Mouse (Mus musculus): ENCODE measurements around the gene Hps1. TPM values are rescaled to one million over a fixed set of nuclear protein-coding genes. Genes with fewer than 3 reads are reported as not detected.
A peak's percentile ranks its signal among the peaks of the same experiment; 100 is the strongest.

The Hps1 gene
- polyA plus RNA-seq, 1 experiment from 2014 or later: 19.5 TPM

DNA sequence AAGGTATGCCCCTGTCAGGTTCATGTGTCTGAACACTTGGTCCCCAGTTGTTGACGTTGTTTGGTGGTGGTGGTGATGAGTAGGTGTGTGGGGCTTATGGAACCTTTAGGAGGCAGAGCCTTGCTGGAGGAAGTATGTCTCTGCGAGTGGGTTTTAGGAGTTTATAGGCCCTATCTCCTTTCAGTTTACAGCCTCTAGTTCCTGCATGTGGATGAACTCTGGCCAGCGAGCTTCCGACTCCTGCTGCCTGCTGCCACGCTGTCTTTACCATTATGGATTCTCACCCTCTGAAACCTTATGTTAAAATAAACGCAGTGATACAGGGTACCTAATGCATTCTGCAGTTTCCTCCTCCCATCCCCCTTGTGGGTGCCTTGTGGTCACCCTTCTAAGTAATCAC, 40.0 kb downstream of the Hps1 start:
- H3K4me2 ChIP-seq: no peak overlapping the region
- no peak overlapping the region for H3K9ac ChIP-seq (ENCODE audit: low read depth, low read length)
- no peak overlapping the region for H3K4me3 ChIP-seq (ENCODE audit: low read depth, low read length)
- H3K27ac ChIP-seq (ENCODE audit: low read depth, low read length): no peak overlapping the region
- no peak for DNase-seq (ENCODE audit: low spot score)
- peaks cover 20% of the 10 kb centered on the region for H3K4me1 ChIP-seq (replicated peaks; ENCODE audit: control insufficient read depth, insufficient read depth, low read length)
- H3K9me3 ChIP-seq (ENCODE audit: control insufficient read depth, low read length): no peaks in the 10 kb centered on the region
- WGBS: 77% methylated on average over 6 of the region's 6 CpGs
- H3K36me3 ChIP-seq (ENCODE audit: control insufficient read depth, insufficient read depth, low read length): no peaks in the 10 kb centered on the region
- H3K27me3 ChIP-seq (replicated peaks; ENCODE audit: control insufficient read depth, insufficient read depth, low read length): no peaks in the 10 kb centered on the region
- ATAC-seq (replicated peaks; ENCODE audit: low FRiP score): no peak

GRCm38 (mm10) chr19:42737753-42738152, 42.0 kb downstream of the Hps1 start:
- no peak for DNase-seq (ENCODE audit: low spot score)
- Histone ChIP-seq H3K4me2 (no peak overlapping the region), H3K27ac (ENCODE audit: low read depth, low read length) (no peak overlapping the region), H3K9me3 (ENCODE audit: control insufficient read depth, low read length) (no peaks in the 10 kb centered on the region), H3K4me3 (ENCODE audit: low read depth, low read length) (no peak overlapping the region), H3K4me1 (replicated peaks; ENCODE audit: control insufficient read depth, insufficient read depth, low read length) (peaks cover 12% of the 10 kb centered on the region), H3K27me3 (replicated peaks; ENCODE audit: control insufficient read depth, insufficient read depth, low read length) (no peaks in the 10 kb centered on the region), H3K36me3 (ENCODE audit: control insufficient read depth, insufficient read depth, low read length) (no peaks in the 10 kb centered on the region), H3K9ac (ENCODE audit: low read depth, low read length) (no peak overlapping the region)
- no peak for ATAC-seq (replicated peaks; ENCODE audit: low FRiP score)
- 68% methylated on average over 9 of the region's 9 CpGs for WGBS

GRCm38 (mm10) chr19:42734982-42735381, 44.8 kb downstream of the Hps1 start:
- H3K4me1 ChIP-seq (replicated peaks; ENCODE audit: control insufficient read depth, insufficient read depth, low read length): peaks cover 6% of the 10 kb centered on the region
- no peak overlapping the region for H3K27ac ChIP-seq (ENCODE audit: low read depth, low read length)
- no peaks in the 10 kb centered on the region for H3K9me3 ChIP-seq (ENCODE audit: control insufficient read depth, low read length)
- WGBS: 56% methylated on average over 5 of the region's 5 CpGs
- no peaks in the 10 kb centered on the region for H3K36me3 ChIP-seq (ENCODE audit: control insufficient read depth, insufficient read depth, low read length)
- H3K27me3 ChIP-seq (replicated peaks; ENCODE audit: control insufficient read depth, insufficient read depth, low read length): no peaks in the 10 kb centered on the region
- ATAC-seq (replicated peaks; ENCODE audit: low FRiP score) (no peak), DNase-seq (ENCODE audit: low spot score) (no peak)
- H3K9ac ChIP-seq (ENCODE audit: low read depth, low read length): no peak overlapping the region
- no peak overlapping the region for H3K4me2 ChIP-seq
- H3K4me3 ChIP-seq (ENCODE audit: low read depth, low read length): no peak overlapping the region

DNA sequence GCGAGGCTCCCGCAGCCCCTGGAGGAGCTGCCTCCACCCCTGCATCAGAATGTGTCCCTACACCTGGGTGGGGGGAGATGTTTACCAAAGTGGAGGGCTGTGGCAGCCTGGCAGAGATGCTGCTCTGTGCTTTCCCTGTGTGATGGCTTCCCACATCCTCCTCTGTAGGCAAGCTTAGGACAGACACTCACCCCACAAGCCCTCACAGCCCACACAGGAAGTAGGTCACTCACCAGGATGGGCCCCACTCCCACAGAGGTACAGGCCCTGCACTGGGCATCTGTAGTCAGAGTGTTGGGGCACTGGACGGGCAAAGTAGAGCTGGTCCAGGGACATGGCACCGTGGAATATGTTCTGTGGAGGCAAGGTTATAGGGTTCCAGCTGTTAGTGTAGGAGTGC, 52.4 kb downstream of the Hps1 start:
- no peaks in the 10 kb centered on the region for H3K27me3 ChIP-seq (replicated peaks; ENCODE audit: control insufficient read depth, insufficient read depth, low read length)
- no peaks in the 10 kb centered on the region for H3K36me3 ChIP-seq (ENCODE audit: control insufficient read depth, insufficient read depth, low read length)
- H3K27ac ChIP-seq (ENCODE audit: low read depth, low read length): no peak overlapping the region
- DNase-seq (ENCODE audit: low spot score) (no peak), ATAC-seq (replicated peaks; ENCODE audit: low FRiP score) (no peak)
- 73% methylated on average over 4 of the region's 4 CpGs for WGBS
- no peak overlapping the region for H3K4me2 ChIP-seq
- 0 out of 2 replicates have a peak, but pooled peaks cover 4% of the 10 kb centered on the region for H3K4me1 ChIP-seq (replicated peaks; ENCODE audit: control insufficient read depth, insufficient read depth, low read length)
- H3K9me3 ChIP-seq (ENCODE audit: control insufficient read depth, low read length): no peaks in the 10 kb centered on the region
- no peak overlapping the region for H3K4me3 ChIP-seq (ENCODE audit: low read depth, low read length)
- no peak overlapping the region for H3K9ac ChIP-seq (ENCODE audit: low read depth, low read length)

GRCm38 (mm10) chr19:42726766-42727165, 53.0 kb downstream of the Hps1 start:
- Histone ChIP-seq H3K36me3 (ENCODE audit: control insufficient read depth, insufficient read depth, low read length) (no peaks in the 10 kb centered on the region), H3K27me3 (replicated peaks; ENCODE audit: control insufficient read depth, insufficient read depth, low read length) (no peaks in the 10 kb centered on the region), H3K27ac (ENCODE audit: low read depth, low read length) (no peak overlapping the region), H3K4me1 (replicated peaks; ENCODE audit: control insufficient read depth, insufficient read depth, low read length) (0 out of 2 replicates have a peak, but pooled peaks cover 7% of the 10 kb centered on the region), H3K9ac (ENCODE audit: low read depth, low read length) (no peak overlapping the region), H3K9me3 (ENCODE audit: control insufficient read depth, low read length) (no peaks in the 10 kb centered on the region), H3K4me2 (no peak overlapping the region), H3K4me3 (ENCODE audit: low read depth, low read length) (no peak overlapping the region)
- ATAC-seq (replicated peaks; ENCODE audit: low FRiP score): no peak
- no peak for DNase-seq (ENCODE audit: low spot score)
- WGBS: 88% methylated on average over 10 of the region's 10 CpGs

DNA sequence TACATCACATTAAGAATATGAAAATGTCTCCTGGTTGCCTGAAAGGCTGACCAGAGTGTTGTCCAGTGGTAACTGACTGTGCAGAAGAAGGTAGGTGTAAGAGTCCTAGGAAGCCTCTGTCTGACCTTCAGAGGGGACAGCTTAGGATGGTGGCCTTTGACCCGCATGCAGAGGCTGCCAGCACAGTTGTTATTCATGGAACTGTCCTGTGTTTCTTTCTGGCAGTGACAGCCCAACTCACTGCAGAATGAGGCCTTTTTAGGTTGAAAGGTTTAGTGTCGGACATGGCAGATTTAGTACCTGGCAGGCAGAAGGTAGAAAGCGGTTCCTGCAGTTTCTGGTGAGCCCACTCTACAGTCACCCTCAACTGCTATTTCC, 53.8 kb downstream of the Hps1 start:
- Histone ChIP-seq H3K4me3 (ENCODE audit: low read depth, low read length) (no peak overlapping the region), H3K36me3 (ENCODE audit: control insufficient read depth, insufficient read depth, low read length) (no peaks in the 10 kb centered on the region), H3K4me2 (no peak overlapping the region), H3K9me3 (ENCODE audit: control insufficient read depth, low read length) (no peaks in the 10 kb centered on the region), H3K27me3 (replicated peaks; ENCODE audit: control insufficient read depth, insufficient read depth, low read length) (no peaks in the 10 kb centered on the region), H3K9ac (ENCODE audit: low read depth, low read length) (no peak overlapping the region), H3K27ac (ENCODE audit: low read depth, low read length) (no peak overlapping the region), H3K4me1 (replicated peaks; ENCODE audit: control insufficient read depth, insufficient read depth, low read length) (0 out of 2 replicates have a peak, but pooled peaks cover 7% of the 10 kb centered on the region)
- DNase-seq (ENCODE audit: low spot score) (no peak), ATAC-seq (replicated peaks; ENCODE audit: low FRiP score) (no peak)
- 88% methylated on average over 3 of the region's 3 CpGs for WGBS

DNA sequence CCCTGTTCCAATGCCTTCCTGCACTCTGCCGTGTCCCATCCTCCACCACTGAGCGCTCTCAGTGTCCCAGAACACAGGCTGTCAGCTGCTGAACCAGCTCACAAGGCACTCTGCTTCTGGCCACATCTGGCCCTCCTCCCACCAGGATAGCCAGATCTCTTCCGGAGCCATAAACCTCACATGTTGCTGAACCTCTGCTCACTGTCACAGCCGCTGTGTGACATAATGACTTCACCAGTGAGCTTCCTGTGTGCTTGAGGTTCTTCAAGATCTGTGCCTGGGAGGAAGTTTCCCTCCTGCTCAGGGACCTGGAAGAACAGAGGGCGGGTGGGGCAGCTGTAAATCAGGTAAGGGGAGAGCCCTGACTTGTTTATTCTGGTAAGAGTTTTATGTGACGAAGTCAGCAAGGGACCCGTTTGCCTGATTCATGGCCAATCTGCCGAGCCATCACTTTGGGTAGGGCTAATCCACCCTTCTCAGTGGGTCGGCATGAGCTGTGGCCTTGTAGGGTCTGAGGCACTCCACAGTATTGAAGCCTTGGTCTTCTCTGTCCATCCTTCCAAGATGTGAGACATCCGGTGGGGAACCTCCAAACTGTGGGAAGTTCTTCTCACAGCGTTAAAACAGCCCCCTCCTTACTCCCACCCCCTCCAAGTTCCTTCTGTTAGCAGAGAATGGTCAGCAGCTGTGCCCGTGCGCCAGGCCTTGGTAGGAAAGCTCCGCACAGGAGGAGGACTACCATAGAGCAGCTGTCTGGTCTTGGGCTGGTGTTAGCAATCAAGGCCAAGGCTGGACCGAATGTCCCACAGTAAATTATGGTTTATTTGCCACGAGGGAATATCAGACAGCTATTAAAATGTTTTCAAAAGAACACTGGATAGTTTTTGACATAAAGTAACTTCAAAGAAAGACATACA, 54.5 kb downstream of the Hps1 start:
- ATAC-seq (replicated peaks; ENCODE audit: low FRiP score) (no peak), DNase-seq (ENCODE audit: low spot score) (no peak)
- Histone ChIP-seq H3K36me3 (ENCODE audit: control insufficient read depth, insufficient read depth, low read length) (no peaks in the 10 kb centered on the region), H3K4me1 (replicated peaks; ENCODE audit: control insufficient read depth, insufficient read depth, low read length) (0 out of 2 replicates have a peak, but pooled peaks cover 7% of the 10 kb centered on the region), H3K27me3 (replicated peaks; ENCODE audit: control insufficient read depth, insufficient read depth, low read length) (no peaks in the 10 kb centered on the region), H3K9ac (ENCODE audit: low read depth, low read length) (no peak overlapping the region), H3K4me2 (no peak overlapping the region), H3K4me3 (ENCODE audit: low read depth, low read length) (no peak overlapping the region), H3K27ac (ENCODE audit: low read depth, low read length) (no peak overlapping the region), H3K9me3 (ENCODE audit: control insufficient read depth, low read length) (no peaks in the 10 kb centered on the region)
- WGBS: 51% methylated on average over 16 of the region's 16 CpGs

DNA sequence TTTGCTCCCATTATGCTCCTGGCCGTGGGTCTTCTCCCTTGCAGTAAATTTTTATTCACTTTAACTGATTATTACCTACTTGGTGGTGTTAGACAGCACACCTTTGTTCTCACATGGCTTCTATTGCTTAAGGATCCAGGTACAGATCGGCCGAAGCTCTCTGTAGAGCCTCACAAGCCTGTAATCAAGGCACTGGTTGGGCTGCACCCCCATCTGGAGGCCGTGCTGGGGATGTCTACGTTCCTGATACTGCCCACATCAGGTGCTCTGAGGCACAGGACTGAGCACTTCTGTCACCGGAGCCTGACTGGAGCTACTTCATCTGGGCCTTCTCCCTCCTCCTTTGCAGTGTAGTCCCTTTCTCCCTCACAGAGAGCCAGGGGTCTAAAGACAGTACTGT, 56.5 kb downstream of the Hps1 start:
- no peak overlapping the region for H3K4me2 ChIP-seq
- 0 out of 2 replicates have a peak, but pooled peaks cover 7% of the 10 kb centered on the region for H3K4me1 ChIP-seq (replicated peaks; ENCODE audit: control insufficient read depth, insufficient read depth, low read length)
- no peak overlapping the region for H3K9ac ChIP-seq (ENCODE audit: low read depth, low read length)
- H3K9me3 ChIP-seq (ENCODE audit: control insufficient read depth, low read length): no peaks in the 10 kb centered on the region
- 75% methylated on average over 6 of the region's 6 CpGs for WGBS
- no peaks in the 10 kb centered on the region; the same call in 1 of the 2 replicates for H3K27me3 ChIP-seq (replicated peaks; ENCODE audit: control insufficient read depth, insufficient read depth, low read length)
- DNase-seq (ENCODE audit: low spot score): no peak
- no peaks in the 10 kb centered on the region for H3K36me3 ChIP-seq (ENCODE audit: control insufficient read depth, insufficient read depth, low read length)
- ATAC-seq (replicated peaks; ENCODE audit: low FRiP score): no peak
- no peak overlapping the region for H3K4me3 ChIP-seq (ENCODE audit: low read depth, low read length)
- no peak overlapping the region for H3K27ac ChIP-seq (ENCODE audit: low read depth, low read length)

DNA sequence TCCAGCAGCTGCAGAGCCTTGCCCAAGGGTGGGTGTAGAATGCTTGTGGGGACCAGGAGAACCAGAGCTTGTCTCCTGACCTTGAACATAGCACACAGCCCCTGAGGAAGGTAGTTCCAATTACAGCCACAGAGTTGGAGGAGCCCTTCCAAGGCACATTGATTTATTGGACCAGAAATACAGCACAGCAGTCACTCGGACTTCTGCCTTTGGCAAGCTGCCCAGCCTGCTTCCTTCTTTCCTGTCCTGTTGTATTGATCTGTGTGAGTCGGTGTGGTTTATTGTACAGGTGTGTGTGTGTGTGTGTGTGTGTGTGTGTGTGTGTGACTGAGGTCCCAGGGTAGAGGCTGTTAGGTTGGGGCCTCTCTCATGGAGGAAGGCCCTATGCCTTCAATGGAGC, 57.3 kb downstream of the Hps1 start:
- Histone ChIP-seq H3K27ac (ENCODE audit: low read depth, low read length) (no peak overlapping the region), H3K27me3 (replicated peaks; ENCODE audit: control insufficient read depth, insufficient read depth, low read length) (no peaks in the 10 kb centered on the region; the same call in 1 of the 2 replicates), H3K9me3 (ENCODE audit: control insufficient read depth, low read length) (no peaks in the 10 kb centered on the region), H3K4me2 (no peak overlapping the region), H3K4me1 (replicated peaks; ENCODE audit: control insufficient read depth, insufficient read depth, low read length) (0 out of 2 replicates have a peak, but pooled peaks cover 7% of the 10 kb centered on the region), H3K4me3 (ENCODE audit: low read depth, low read length) (no peak overlapping the region), H3K36me3 (ENCODE audit: control insufficient read depth, insufficient read depth, low read length) (no peaks in the 10 kb centered on the region), H3K9ac (ENCODE audit: low read depth, low read length) (no peak overlapping the region)
- DNase-seq (ENCODE audit: low spot score): no peak
- WGBS: 35% methylated on average over 2 of the region's 2 CpGs
- 0 out of 2 replicates have a peak, but pooled peaks have one; percentile 12 for ATAC-seq (replicated peaks; ENCODE audit: low FRiP score)
